In genomic region chr11:50557064-50557463, GRCm38 (mm10) we compare ENCODE assay signal across 29 mouse cellular contexts. TPM values are rescaled to one million over a fixed set of nuclear protein-coding genes. Genes with fewer than 3 reads are reported as not detected.
"Had no signal": no experiment of that assay in that cellular context is flagged by ENCODE, and none has a peak within 500 bp of the region (broad histone marks: within the 10 kb centered on the region; RNA-seq: fewer than 3 reads in every experiment).

No protein-coding gene starts in this region.

- ATAC-seq: forebrain, embryonic 13.5 days; forebrain, embryonic 14.5 days; forebrain, embryonic 15.5 days; forebrain, embryonic 16.5 days; forebrain, postnatal 0 days had no signal

- DNase-seq: cerebellum, adult 2 months; cerebellum, adult 8-10 months; cerebellum, adult 9-11 months; cerebellum, postnatal 10 days; cerebellum, postnatal 14 days; cerebellum, postnatal 25 days; cerebellum, postnatal 36 days; embryo, embryonic 11 days; forebrain, postnatal 0 days; gastrocnemius, adult 2 months; gastrocnemius, postnatal 10 days; gastrocnemius, postnatal 14 days; gastrocnemius, postnatal 25 days; gastrocnemius, postnatal 36 days; heart, adult 11 months; heart, adult 18-20 months; heart, adult 2 months had no signal

- H3K27ac ChIP-seq: embryonic facial prominence, embryonic 10.5 days; embryonic facial prominence, embryonic 12.5 days; embryonic facial prominence, embryonic 13.5 days; embryonic facial prominence, embryonic 15.5 days; forebrain, embryonic 10.5 days; forebrain, embryonic 12.5 days; forebrain, embryonic 13.5 days; forebrain, embryonic 15.5 days; gastrocnemius, adult 2 months; heart, adult 2 months had no signal

- H3K4me1 ChIP-seq: embryonic facial prominence, embryonic 10.5 days; embryonic facial prominence, embryonic 12.5 days; embryonic facial prominence, embryonic 13.5 days; embryonic facial prominence, embryonic 15.5 days; forebrain, embryonic 10.5 days; forebrain, embryonic 12.5 days; forebrain, embryonic 13.5 days; forebrain, embryonic 15.5 days had no signal

- H3K4me3 ChIP-seq: embryonic facial prominence, embryonic 10.5 days; embryonic facial prominence, embryonic 12.5 days; embryonic facial prominence, embryonic 13.5 days; embryonic facial prominence, embryonic 15.5 days; erythroblast, embryonic 14.5 days; forebrain, embryonic 10.5 days; forebrain, embryonic 12.5 days; forebrain, embryonic 13.5 days; forebrain, embryonic 15.5 days; gastrocnemius, adult 2 months; heart, adult 2 months had no signal

RNA-seq across cellular contexts. Expression of gene Adamts2, which starts 44.8 kb away (rescaled TPM):
- total RNA-seq: common myeloid progenitor, adult 5-6 weeks had no signal
- polyA plus RNA-seq: erythroblast, embryonic 14.5 days had no signal
